Mouse (Mus musculus) retina, postnatal 7 days (tissue): Measurements from ENCODE around the gene Lamb2.
A peak's percentile ranks its signal among the peaks of the same experiment; 100 is the strongest.

Experiments
- DNase-seq: peaks from one replicate; pipeline ENCODE4 v3.0.0-alpha.2; 2012; ENCODE audit warnings: low read depth, low spot score

Lamb2 gene

GRCm38 (mm10) chr9:108491286-108491580, 11.7 kb downstream of the Lamb2 start:
- no peak for DNase-seq

DNA sequence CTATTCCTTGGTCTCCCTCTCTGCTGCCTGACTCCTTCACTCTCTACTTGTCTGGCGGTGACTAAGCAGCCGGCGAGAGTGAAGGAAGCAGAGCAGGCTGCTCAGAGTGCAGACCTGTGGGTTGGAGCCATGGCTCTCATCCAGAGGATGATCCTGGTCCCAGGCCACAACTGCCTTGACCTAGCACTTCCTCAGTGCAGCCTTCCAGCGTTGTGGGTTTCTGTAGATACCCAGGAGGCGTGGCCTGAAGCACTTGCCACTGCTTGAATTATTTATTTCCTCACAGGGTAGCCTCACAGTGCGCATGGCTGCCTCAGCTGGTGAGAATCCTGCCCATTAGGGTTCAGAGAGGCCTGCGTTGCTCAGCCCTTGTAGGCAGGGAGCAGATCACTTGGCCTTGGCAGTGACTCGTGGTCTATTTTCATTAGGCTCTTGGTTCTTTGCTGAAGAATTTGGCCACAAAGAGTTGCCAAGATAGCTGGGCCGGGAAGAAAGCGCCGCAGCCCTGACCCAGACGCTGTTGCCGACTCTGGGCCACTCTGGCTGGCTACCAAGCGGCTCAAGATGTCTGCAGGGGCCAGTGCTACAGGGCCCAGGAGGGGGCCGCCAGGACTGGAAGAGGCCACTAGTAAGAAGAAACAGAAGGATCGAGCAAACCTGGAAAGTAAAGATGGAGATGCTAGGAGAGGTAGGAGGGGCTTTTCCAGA, 12.7 kb downstream of the Lamb2 start:
- no peak for DNase-seq

GRCm38 (mm10) chr9:108493246-108493645, 13.7 kb downstream of the Lamb2 start:
- no peak for DNase-seq

DNA sequence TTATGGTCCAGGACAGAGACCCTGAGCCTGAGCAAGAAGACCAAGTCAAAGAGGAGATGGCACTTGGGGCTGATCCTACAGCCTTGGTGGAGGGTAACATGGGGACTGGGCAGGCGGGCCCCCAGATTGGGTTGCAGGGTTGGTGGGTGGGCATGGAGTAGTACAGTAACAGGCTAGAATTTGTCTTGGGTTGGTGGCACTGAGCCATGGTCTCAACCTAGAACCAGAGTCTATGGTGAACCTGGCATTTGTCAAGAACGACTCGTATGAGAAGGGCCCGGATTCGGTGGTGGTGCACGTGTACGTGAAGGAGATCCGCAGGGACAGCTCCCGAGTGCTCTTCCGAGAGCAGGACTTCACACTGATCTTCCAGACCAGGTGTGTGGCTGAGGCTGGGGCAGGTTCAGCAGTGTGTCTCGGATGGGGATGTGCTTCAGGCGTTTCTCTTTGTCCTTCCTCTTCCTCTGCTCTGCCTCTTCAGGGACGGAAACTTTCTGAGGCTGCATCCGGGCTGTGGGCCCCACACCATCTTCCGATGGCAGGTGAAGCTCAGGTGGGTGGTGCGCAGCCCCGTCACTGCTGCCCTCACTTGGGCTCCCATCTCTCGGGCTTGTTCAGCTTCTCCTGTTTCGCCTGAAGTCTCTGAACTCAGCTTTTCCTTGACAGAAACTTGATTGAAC, 14.8 kb downstream of the Lamb2 start:
- DNase-seq = no peak

- no peak for DNase-seq
Observed at GRCm38 (mm10) chr9:108494905-108495304, 15.4 kb downstream of the Lamb2 start.

DNA sequence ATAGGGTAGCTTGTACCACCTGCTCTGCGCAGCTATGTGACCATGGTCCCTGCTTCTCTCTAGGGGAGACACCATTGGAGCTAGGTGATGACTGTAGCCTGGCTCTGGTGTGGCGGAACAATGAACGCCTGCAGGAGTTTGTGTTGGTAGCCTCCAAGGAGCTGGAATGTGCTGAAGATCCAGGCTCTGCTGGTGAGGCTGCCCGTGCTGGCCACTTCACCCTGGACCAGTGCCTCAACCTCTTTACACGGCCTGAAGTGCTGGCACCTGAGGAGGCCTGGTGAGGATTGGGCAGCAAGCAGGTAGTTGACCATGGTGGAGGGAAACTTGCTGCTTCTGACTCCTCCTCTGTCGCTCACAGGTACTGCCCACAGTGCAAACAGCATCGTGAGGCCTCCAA, 19.7 kb downstream of the Lamb2 start:
- no peak for DNase-seq

DNA sequence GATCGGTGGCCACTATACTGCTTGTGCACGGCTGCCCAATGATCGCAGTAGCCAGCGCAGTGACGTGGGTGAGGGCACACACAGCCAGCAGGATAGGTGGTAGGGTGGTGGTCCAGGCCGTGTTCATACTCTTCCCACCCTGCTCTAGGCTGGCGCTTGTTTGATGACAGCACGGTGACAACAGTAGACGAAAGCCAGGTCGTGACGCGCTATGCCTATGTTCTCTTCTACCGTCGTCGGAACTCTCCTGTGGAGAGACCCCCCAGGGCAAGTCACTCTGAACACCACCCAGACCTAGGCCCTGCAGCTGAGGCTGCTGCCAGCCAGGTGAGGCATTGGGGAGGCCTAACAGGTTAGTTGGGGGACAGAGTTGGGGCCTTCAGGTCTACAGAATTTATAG, 20.4 kb downstream of the Lamb2 start:
- no peak for DNase-seq

- DNase-seq = no peak
Observed at GRCm38 (mm10) chr9:108506901-108507300, 27.4 kb downstream of the Lamb2 start.

- peak; percentile 85 for DNase-seq
Observed at GRCm38 (mm10) chr9:108507619-108508434, 28.3 kb downstream of the Lamb2 start, which contains the start of gene Qars. Qars (plus strand) TSS chr9:108507706.

- DNase-seq = no peak
Observed at GRCm38 (mm10) chr9:108508776-108509175, 29.2 kb downstream of the Lamb2 start.

DNA sequence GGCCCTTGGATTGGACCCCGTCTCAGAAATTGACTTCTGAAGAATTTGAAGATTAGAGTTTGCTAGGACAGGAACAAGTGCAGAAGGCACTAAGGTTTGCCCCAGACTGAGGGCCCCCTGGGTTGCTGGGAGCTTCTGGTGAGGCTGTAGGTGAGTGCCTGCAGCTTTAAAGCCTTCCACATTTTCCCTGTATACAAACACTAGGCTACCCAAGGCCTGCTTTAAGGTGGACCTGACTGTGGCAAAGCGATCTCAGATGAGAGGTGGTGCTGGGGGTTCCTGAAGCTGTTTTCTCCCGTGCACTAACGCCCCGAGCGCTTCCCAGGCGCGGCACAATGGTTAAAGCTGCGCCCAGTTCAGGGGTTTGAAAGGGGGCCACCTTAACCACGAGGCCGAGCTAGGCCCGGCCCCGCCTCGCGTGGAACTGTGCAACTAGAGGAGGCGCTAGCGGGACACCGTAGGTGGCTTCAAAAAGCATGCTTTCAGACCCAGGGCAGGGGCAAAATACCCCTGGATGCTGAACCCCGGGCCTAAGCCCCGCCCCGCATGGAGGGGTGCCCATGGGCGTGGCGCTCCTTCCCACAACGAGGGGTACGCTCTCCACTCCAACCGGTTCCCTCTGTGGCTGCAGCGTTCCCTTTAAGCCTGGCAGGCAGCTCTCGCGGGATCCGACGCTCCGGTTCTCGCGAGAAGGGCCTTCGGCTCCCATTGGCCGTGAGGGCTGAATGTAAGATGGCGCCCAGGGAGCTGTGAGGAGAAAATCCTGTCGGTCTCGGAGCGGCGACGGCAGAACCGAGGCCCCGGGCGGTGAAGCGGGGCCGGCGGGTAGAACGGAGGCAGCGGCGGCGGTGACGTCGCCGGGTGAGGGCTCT, 37.1 kb downstream of the Lamb2 start, which contains the start of gene Qrich1:
TSS of gene Qrich1 (plus strand) at position 427 of the 872 bp plus-strand sequence.
- peak; percentile 96 for DNase-seq

- DNase-seq = peak; percentile 66
Observed at GRCm38 (mm10) chr9:108517253-108517930, 37.9 kb downstream of the Lamb2 start.

DNA sequence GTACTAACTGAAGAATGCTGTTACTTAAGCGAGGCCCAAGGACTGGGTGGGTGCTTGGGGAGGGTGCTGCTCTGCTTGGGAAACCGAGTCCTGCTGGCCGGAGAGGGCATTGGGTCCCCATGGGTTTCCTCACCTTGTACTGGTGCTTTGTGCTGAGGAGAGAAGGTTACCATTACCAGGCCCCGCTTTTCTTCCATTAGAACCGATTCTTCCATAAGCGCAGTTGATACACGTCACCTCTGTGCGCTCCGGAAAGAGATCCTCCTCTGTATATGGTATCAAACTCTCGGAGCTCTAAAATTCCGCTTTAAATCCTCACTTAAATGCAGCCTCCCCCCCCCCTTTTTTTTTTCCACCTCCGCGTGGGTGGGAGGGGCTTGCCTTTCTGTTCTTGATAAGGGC, 38.4 kb downstream of the Lamb2 start:
- no peak for DNase-seq

DNA sequence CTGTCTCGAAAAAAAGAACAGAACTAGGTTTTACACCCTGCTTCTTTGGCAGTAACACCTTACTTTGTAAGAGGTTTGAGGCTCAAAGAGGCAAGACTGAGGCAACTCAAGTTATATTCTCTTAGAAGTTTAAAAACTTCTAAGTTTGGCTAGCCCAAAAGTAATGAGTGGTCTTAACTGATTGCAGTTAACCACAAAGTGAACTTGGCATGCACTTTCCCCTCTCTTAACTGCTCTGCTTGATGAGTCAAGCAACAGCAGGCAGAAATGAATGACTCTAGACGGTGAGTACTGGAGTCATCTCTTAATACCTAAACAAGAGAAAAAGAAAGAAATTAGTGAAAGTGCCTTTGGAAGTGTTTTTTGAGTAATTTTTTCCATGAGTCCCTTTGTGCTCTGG, 42.1 kb downstream of the Lamb2 start:
- no peak for DNase-seq

GRCm38 (mm10) chr9:108523341-108523740, 43.8 kb downstream of the Lamb2 start:
- DNase-seq = no peak

DNA sequence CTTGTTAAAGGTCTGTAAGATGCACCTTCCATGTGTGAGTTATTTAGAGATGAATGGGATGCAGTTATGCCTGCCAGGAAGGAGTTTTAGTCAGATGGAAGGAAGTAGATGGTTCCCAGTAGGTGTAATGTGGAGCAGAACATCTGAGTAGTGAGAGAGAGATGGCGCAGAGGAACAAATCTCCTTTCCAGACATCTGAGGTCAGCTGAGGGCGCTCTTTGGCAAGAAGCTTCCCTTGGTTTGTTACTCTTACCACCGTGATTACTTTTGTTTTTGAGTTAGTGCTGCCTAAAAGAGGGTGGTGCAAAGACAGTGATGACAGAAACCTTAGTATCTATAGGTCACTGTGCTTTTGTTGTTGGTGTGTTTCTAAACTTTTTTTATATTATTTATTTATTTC, 45.9 kb downstream of the Lamb2 start:
- no peak for DNase-seq

- no peak for DNase-seq
Observed at GRCm38 (mm10) chr9:108530954-108531353, 51.4 kb downstream of the Lamb2 start.

- DNase-seq = no peak
Observed at GRCm38 (mm10) chr9:108531496-108531895, 52.0 kb downstream of the Lamb2 start.
